Mouse (Mus musculus): ENCODE results near the gene Hoxb5.

DNA sequence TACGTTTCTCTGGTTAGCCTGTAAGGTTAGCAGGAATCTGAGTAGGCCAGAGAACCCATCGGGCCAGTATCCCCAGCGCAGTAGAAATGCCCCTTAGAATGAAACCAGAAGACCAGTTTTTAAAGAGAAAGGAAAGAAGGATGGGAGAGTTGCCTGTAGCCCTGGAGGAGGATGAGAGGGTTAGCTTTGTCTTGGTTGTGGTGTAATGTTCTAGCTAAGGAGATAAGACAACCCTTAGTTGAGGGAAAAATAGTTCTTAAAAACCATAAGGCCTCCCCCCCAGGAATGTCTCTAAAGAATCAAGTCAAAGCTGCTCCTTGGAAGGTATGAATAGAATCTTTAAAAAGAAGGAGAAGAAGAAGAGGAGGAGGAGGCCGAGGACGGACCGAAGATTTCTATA is 19.6 kb downstream of the Hoxb5 start:
- TF ChIP-seq CTCF (conservative IDR thresholded peaks at IDR 0.05; ENCODE audit: low read length) (no peak), POU5F1 (IDR thresholded peaks at IDR 0.05; ENCODE audit: borderline replicate concordance, low read length) (no peak), NANOG (IDR thresholded peaks at IDR 0.05; ENCODE audit: borderline replicate concordance, low read length) (no peak)
